Mouse (Mus musculus) megakaryocyte-erythroid progenitor cell, adult 5 weeks (primary cell): ENCODE data around the gene Cyren. TPM values are rescaled to one million over a fixed set of nuclear protein-coding genes. Genes with fewer than 3 reads are reported as not detected.

ENCODE experiments used
- polyA plus RNA-seq: library from polyadenylated mRNA; stranded (reverse); fragments of >175 nt; gene quantifications from 2 replicates; pipeline ENCODE4 v1.2.3, GENCODE M21; 2012

Gene Cyren
- 7.3 and 7.7 TPM in 2 replicates for polyA plus RNA-seq

DNA sequence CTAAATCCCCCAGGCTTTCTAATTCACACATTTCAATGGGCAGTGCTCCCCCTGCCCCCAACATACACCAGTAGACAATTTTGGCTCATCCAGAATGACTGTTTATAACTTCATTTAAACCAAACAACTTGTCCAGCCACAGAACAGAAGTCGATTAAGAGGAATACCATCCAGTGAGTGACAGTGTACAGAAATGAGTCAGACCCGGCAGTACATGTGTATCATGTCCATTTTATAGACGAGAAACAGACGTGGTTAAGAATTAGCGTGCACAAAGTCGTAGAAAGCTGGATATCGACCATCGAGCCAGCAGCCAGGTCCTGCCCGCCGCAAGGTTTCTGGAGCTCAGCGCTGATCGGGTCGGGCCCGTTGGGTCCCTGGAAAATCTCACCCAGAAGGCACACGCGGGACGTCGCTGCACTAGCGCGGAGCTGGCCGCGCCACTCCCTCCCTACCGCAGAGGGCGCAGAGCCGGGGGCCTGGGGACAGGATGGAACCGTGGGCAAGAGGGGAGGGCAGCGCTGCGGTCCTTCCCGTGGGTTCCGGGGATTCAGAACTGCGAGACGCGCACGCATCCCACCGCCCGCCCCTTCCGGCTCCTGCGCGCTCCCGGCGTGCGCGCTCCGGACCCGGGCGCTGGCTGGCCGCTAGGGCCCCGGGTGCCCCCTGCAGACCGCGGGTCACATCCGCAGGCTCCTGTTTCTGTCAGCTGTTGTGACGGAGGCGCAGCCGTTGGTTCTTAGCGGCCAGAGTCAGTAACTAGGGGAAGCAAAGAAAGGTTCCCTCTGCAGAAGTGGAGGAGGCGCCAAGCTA lies at the start of gene Cyren:
TSS of gene Cyren (minus strand) at position 552 of the 813 bp plus-strand sequence.

GRCm38 (mm10) chr6:34919956-34920355 lies 42.1 kb upstream of the Cyren start, which contains the start of gene Stra8:
Gene Stra8 (plus strand): TSS chr6:34920163.

GRCm38 (mm10) chr6:34910371-34911219 lies 32.7 kb upstream of the Cyren start, which contains the start of gene Wdr91:
Gene Wdr91 (minus strand): TSS chr6:34910876.

DNA sequence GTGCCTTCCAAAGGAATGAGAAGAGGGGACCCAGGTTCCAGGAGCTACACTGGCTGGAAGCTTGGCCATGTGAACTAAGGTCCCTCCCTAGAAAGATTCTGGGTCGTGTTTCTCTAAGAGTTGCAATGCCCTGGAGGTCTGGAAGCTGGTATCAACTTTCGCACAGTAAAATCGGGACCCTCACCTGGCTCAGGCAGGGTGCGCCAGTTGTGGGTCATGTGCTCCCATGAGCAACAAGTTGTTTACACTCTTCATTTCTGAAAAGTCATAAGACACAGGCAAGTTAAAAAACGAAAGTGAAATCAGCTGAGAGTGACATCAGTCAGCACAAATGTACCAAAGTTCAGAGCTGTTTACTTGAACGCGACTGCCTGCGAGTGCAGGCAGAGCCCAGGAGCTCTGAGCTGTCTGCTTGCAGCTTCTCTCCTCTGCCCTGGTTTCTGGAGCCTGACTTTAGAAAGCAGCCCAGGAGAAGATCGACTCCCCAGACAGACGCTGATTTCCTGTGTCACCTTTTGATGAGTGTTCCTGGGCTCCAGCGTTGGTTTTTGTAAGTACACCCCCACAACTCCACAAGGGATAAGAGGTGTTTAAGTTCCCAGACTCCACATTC lies 15.0 kb downstream of the Cyren start, which contains the start of gene Tmem140:
TSS of gene Tmem140 (plus strand) at position 356 of the 613 bp plus-strand sequence.

Other genes starting within 250 kb of the Cyren start
- 1.2 and 1.5 TPM in 2 replicates for gene Agbl3, start 97.6 kb downstream of the Cyren start, polyA plus RNA-seq
- gene Tmem140, start 14.9 kb downstream of the Cyren start, polyA plus RNA-seq = 0.19 and 0.45 TPM in 2 replicates
- 30.8 and 35.7 TPM in 2 replicates for gene Wdr91, start 32.8 kb upstream of the Cyren start, polyA plus RNA-seq
- not detected in 2 replicates for gene Stra8, start 42.1 kb upstream of the Cyren start, polyA plus RNA-seq
- gene Slc23a4, start 110.3 kb upstream of the Cyren start, polyA plus RNA-seq = 0.19 and 0.39 TPM in 2 replicates